ENCODE assay signal across 24 mouse cellular contexts in the genomic region with DNA sequence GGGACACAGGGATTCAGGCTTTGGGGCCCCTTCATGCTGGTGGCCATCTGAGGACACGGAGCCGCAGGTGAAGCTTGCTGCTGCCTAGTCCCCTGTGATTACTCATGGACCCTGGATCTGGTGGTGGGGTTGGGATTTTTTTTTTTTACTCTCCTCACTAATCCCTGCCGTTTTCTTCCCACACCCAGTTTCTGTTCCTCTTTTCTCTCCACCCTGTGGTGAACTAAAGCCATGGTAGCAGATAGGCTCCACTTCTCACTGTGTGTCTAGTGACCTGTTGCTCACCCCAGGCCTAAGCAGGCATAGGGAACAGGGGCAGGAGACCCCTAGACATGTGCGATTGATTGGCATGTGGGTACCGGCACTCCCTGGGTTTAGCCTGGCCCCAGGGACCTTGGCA. TPM values are rescaled to one million over a fixed set of nuclear protein-coding genes. Genes with fewer than 3 reads are reported as not detected.
A peak's percentile ranks its signal among the peaks of the same experiment; 100 is the strongest.
DNase-seq lines count a peak whose midpoint lies in the region; ATAC-seq and TF ChIP-seq lines count a peak whose summit lies in the region.
"Had no signal": no experiment of that assay in that cellular context is flagged by ENCODE, and none has a peak within 500 bp of the region (broad histone marks: within the 10 kb centered on the region; RNA-seq: fewer than 3 reads in every experiment).

No protein-coding gene starts in this region.

- peak; percentile 28 for TF ChIP-seq CTCF in liver, postnatal 0 days (IDR thresholded peaks at IDR 0.05; ENCODE audit: low read depth)
- TF ChIP-seq CTCF in bone marrow, adult 2 months (IDR thresholded peaks at IDR 0.05; ENCODE audit: control insufficient read depth, insufficient read depth, low read length): no peak

- H3K9ac ChIP-seq in liver, postnatal 0 days (replicated peaks): no peak overlapping the region
- no peak overlapping the region for H3K9ac ChIP-seq in liver, embryonic 11.5 days (ENCODE audit: low read depth, low read length)
- H3K9ac ChIP-seq: embryonic facial prominence, embryonic 15.5 days; heart, embryonic 13.5 days; hindbrain, embryonic 13.5 days; limb, embryonic 12.5 days; liver, embryonic 12.5 days; midbrain, embryonic 12.5 days had no signal

- peaks cover 17% of the 10 kb centered on the region for H3K4me1 ChIP-seq in liver, postnatal 0 days (ENCODE audit: insufficient read depth)
- peaks cover 14% of the 10 kb centered on the region for H3K4me1 ChIP-seq in liver, embryonic 11.5 days (replicated peaks; ENCODE audit: control insufficient read depth, insufficient read depth, low read length)
- H3K4me1 ChIP-seq in bone marrow, adult 2 months (ENCODE audit: control insufficient read depth, insufficient read depth, low read length): peaks cover 3% of the 10 kb centered on the region
- H3K4me1 ChIP-seq: limb, embryonic 12.5 days; midbrain, embryonic 12.5 days had no signal

- H3K27ac ChIP-seq in liver, postnatal 0 days (ENCODE audit: low read depth): no peak overlapping the region
- H3K27ac ChIP-seq in liver, embryonic 11.5 days (ENCODE audit: low read depth, low read length): no peak overlapping the region
- H3K27ac ChIP-seq in bone marrow, adult 2 months (ENCODE audit: control insufficient read depth, insufficient read depth, low read depth, low read length, poor library complexity): peak overlapping the region; percentile 26; the same call in 1 of the 2 replicates
- H3K27ac ChIP-seq: embryonic facial prominence, embryonic 15.5 days; heart, embryonic 13.5 days; hindbrain, embryonic 13.5 days; limb, embryonic 12.5 days; liver, embryonic 12.5 days; midbrain, embryonic 12.5 days had no signal

- no peaks in the 10 kb centered on the region for H3K27me3 ChIP-seq in liver, postnatal 0 days (ENCODE audit: insufficient read depth, low read length)
- no peaks in the 10 kb centered on the region for H3K27me3 ChIP-seq in liver, embryonic 11.5 days (replicated peaks; ENCODE audit: control insufficient read depth, insufficient read depth, low read length)
- H3K27me3 ChIP-seq: embryonic facial prominence, embryonic 15.5 days; heart, embryonic 13.5 days; hindbrain, embryonic 13.5 days; limb, embryonic 12.5 days; liver, embryonic 12.5 days; midbrain, embryonic 12.5 days had no signal

- no peak for TF ChIP-seq POLR2A in bone marrow, adult 2 months (IDR thresholded peaks at IDR 0.05; ENCODE audit: borderline replicate concordance, control insufficient read depth, low read depth, low read length)

- no peak for DNase-seq in liver, postnatal 0 days
- DNase-seq in liver, embryonic 11.5 days (ENCODE audit: low spot score): no peak
- DNase-seq in B cell, adult 2 months: peak; percentile 30 to 41
- DNase-seq in left cerebral cortex, adult 18-20 months (ENCODE audit: low spot score in 2 of 2): no peak
- DNase-seq in cerebellum, adult 9-11 months: no peak
- DNase-seq: adrenal gland, postnatal 36 days; cerebellum, adult 2 months; cerebellum, postnatal 36 days; kidney, adult 8-10 months; kidney, postnatal 10 days; lung, adult 2 months; right cerebral cortex, postnatal 25 days had no signal

- WGBS in liver, postnatal 0 days (ENCODE audit: insufficient replicate concordance): 35% methylated on average over 5 of the region's 5 CpGs
- whole genome bisulfite sequencing in liver, embryonic 11.5 days: 73% methylated on average over 5 of the region's 5 CpGs
- WGBS in bone marrow, adult 2 months: 6% methylated on average over 5 of the region's 5 CpGs

- H3K36me3 ChIP-seq in liver, postnatal 0 days (replicated peaks; ENCODE audit: insufficient read depth, low read length): peaks cover 10% of the 10 kb centered on the region
- H3K36me3 ChIP-seq in liver, embryonic 11.5 days (ENCODE audit: control insufficient read depth, insufficient read depth, low read length): peaks cover 6% of the 10 kb centered on the region; the same call in 1 of the 2 replicates

- no peak overlapping the region for H3K4me3 ChIP-seq in liver, postnatal 0 days (ENCODE audit: low read depth, low read length)
- H3K4me3 ChIP-seq in liver, embryonic 11.5 days (ENCODE audit: low read depth, low read length): no peak overlapping the region
- H3K4me3 ChIP-seq in bone marrow, adult 2 months (replicated peaks; ENCODE audit: control insufficient read depth, low read depth, low read length): no peak overlapping the region
- H3K4me3 ChIP-seq: embryonic facial prominence, embryonic 15.5 days; heart, embryonic 13.5 days; hindbrain, embryonic 13.5 days; limb, embryonic 12.5 days; liver, embryonic 12.5 days; midbrain, embryonic 12.5 days had no signal

- no peaks in the 10 kb centered on the region for H3K9me3 ChIP-seq in liver, postnatal 0 days (ENCODE audit: low read length)
- no peaks in the 10 kb centered on the region for H3K9me3 ChIP-seq in liver, embryonic 11.5 days (ENCODE audit: control insufficient read depth, low read length)
- H3K9me3 ChIP-seq: embryonic facial prominence, embryonic 15.5 days; heart, embryonic 13.5 days; hindbrain, embryonic 13.5 days; limb, embryonic 12.5 days; liver, embryonic 12.5 days; midbrain, embryonic 12.5 days had no signal

- TF ChIP-seq EP300 in liver, postnatal 0 days (IDR thresholded peaks at IDR 0.05; ENCODE audit: low read depth): no peak

- no peak for ATAC-seq in liver, postnatal 0 days
- no peak for ATAC-seq in liver, embryonic 11.5 days (replicated peaks; ENCODE audit: low FRiP score)
- ATAC-seq in megakaryocyte, adult 5-6 weeks (ENCODE audit: poor library complexity, severe bottlenecking): peak; percentile 68
- ATAC-seq in megakaryocyte-erythroid progenitor cell, adult 5-6 weeks (replicated peaks; ENCODE audit: low FRiP score, low TSS enrichment, poor library complexity, severe bottlenecking): no peak
- ATAC-seq: forebrain, embryonic 14.5 days; liver, embryonic 12.5 days had no signal

- no peak overlapping the region for H3K4me2 ChIP-seq in liver, postnatal 0 days (ENCODE audit: low read depth, low read length)
- no peak overlapping the region for H3K4me2 ChIP-seq in liver, embryonic 11.5 days
- H3K4me2 ChIP-seq: embryonic facial prominence, embryonic 15.5 days; heart, embryonic 13.5 days; hindbrain, embryonic 13.5 days; limb, embryonic 12.5 days; liver, embryonic 12.5 days; midbrain, embryonic 12.5 days had no signal

RNA-seq across cellular contexts. Expression of gene Myl3, which starts 34.9 kb away (rescaled TPM):
- polyA plus RNA-seq in liver, postnatal 0 days (2015; fragmentation: Nextera tagmentation; extraction: Ambion mirVana): 0.52 and 2.0 TPM in 2 replicates
- polyA plus RNA-seq in liver, embryonic 11.5 days (2014; fragmentation: Nextera tagmentation; extraction: Ambion mirVana): 2.1 and 6.8 TPM in 2 replicates
- polyA plus RNA-seq in bone marrow, adult 2 months (2011; ENCODE audit: insufficient read depth, insufficient read length, low replicate concordance, missing spikeins): 2.2 and 4.2 TPM in 2 replicates
- not detected in 2 replicates for total RNA-seq in megakaryocyte, adult 5-6 weeks (2015)
- total RNA-seq in megakaryocyte, adult 5-6 weeks (2017): not detected in 2 replicates
- not detected in 2 replicates for total RNA-seq in megakaryocyte-erythroid progenitor cell, adult 5-6 weeks (2014; fragmentation: Nextera tagmentation)
- not detected in 2 replicates for total RNA-seq in megakaryocyte-erythroid progenitor cell, adult 5-6 weeks (2017)
- not detected for total RNA-seq in left cerebral cortex, adult 18-20 months (2021)
- polyA plus RNA-seq: C2C12; urinary bladder, adult 2 months had no signal

RNA-seq across cellular contexts. Expression of gene Pth1r, which starts 40.2 kb away (rescaled TPM):
- polyA plus RNA-seq in liver, postnatal 0 days (2015; fragmentation: Nextera tagmentation; extraction: Ambion mirVana): 5.2 and 5.3 TPM in 2 replicates
- polyA plus RNA-seq in liver, embryonic 11.5 days (2014; fragmentation: Nextera tagmentation; extraction: Ambion mirVana): 11.0 and 11.7 TPM in 2 replicates
- polyA plus RNA-seq in bone marrow, adult 2 months (2011; ENCODE audit: insufficient read depth, insufficient read length, low replicate concordance, missing spikeins): 9.1 and 10.1 TPM in 2 replicates
- total RNA-seq in megakaryocyte, adult 5-6 weeks (2015): not detected in 2 replicates
- 0.77 TPM in 1 of 2 replicates, not detected in the other for total RNA-seq in megakaryocyte, adult 5-6 weeks (2017)
- total RNA-seq in megakaryocyte-erythroid progenitor cell, adult 5-6 weeks (2014; fragmentation: Nextera tagmentation): not detected in 2 replicates
- not detected in 2 replicates for total RNA-seq in megakaryocyte-erythroid progenitor cell, adult 5-6 weeks (2017)
- 1 to 10 TPM; 5.3 to 6.9 TPM for total RNA-seq in left cerebral cortex, adult 18-20 months (2021)

RNA-seq across cellular contexts. Expression of gene Ccdc12, which starts 50.5 kb away (rescaled TPM):
- 69.3 and 71.1 TPM in 2 replicates for polyA plus RNA-seq in liver, postnatal 0 days (2015; fragmentation: Nextera tagmentation; extraction: Ambion mirVana)
- polyA plus RNA-seq in liver, embryonic 11.5 days (2014; fragmentation: Nextera tagmentation; extraction: Ambion mirVana): 161 TPM in 2 replicates
- 90.8 and 168 TPM in 2 replicates for polyA plus RNA-seq in bone marrow, adult 2 months (2011; ENCODE audit: insufficient read depth, insufficient read length, low replicate concordance, missing spikeins)
- 204 and 210 TPM in 2 replicates for total RNA-seq in megakaryocyte, adult 5-6 weeks (2015)
- total RNA-seq in megakaryocyte, adult 5-6 weeks (2017): 165 and 180 TPM in 2 replicates
- total RNA-seq in megakaryocyte-erythroid progenitor cell, adult 5-6 weeks (2014; fragmentation: Nextera tagmentation): 92.6 and 110 TPM in 2 replicates
- total RNA-seq in megakaryocyte-erythroid progenitor cell, adult 5-6 weeks (2017): 70.8 and 132 TPM in 2 replicates
- total RNA-seq in left cerebral cortex, adult 18-20 months (2021): 10 to 100 TPM; 47.2 to 53.9 TPM

RNA-seq across cellular contexts. Expression of gene Nbeal2, which starts 52.8 kb away (rescaled TPM):
- polyA plus RNA-seq in liver, postnatal 0 days (2015; fragmentation: Nextera tagmentation; extraction: Ambion mirVana): 1.5 and 2.0 TPM in 2 replicates
- 8.0 TPM in 2 replicates for polyA plus RNA-seq in liver, embryonic 11.5 days (2014; fragmentation: Nextera tagmentation; extraction: Ambion mirVana)
- polyA plus RNA-seq in bone marrow, adult 2 months (2011; ENCODE audit: insufficient read depth, insufficient read length, low replicate concordance, missing spikeins): 46.2 and 119 TPM in 2 replicates
- 42.1 and 52.5 TPM in 2 replicates for total RNA-seq in megakaryocyte, adult 5-6 weeks (2015)
- 29.1 and 35.9 TPM in 2 replicates for total RNA-seq in megakaryocyte, adult 5-6 weeks (2017)
- 9.1 and 11.9 TPM in 2 replicates for total RNA-seq in megakaryocyte-erythroid progenitor cell, adult 5-6 weeks (2014; fragmentation: Nextera tagmentation)
- 3.7 and 6.8 TPM in 2 replicates for total RNA-seq in megakaryocyte-erythroid progenitor cell, adult 5-6 weeks (2017)
- 10 to 100 TPM in 1 of 2 experiments, 1 to 10 TPM in 1; 9.6 to 12.2 TPM for total RNA-seq in left cerebral cortex, adult 18-20 months (2021)

Comparison
In these comparisons a context has a peak if more than half of its experiments do, and no peak if none do; other contexts are left out.
1. DNase-seq: peak in B cell, adult 2 months (2 of 2); none in liver, postnatal 0 days (single experiment), liver, embryonic 11.5 days (single experiment), left cerebral cortex, adult 18-20 months (0 of 2) and cerebellum, adult 9-11 months (single experiment).